Mouse (Mus musculus) liver, postnatal 0 days (tissue): Measurements from ENCODE around the gene Adamts16.

Experiments used
- CTCF ChIP-seq: sonication (generic); IDR thresholded peaks from 2 replicates; pipeline ENCODE4 v1.5.1; 2016; ENCODE audit warnings: antibody characterized with exemption, low read depth
- EP300 ChIP-seq: IDR thresholded peaks from 2 replicates; pipeline ENCODE4 v1.6.1; 2016; ENCODE audit warnings: antibody characterized with exemption, low read depth, mild to moderate bottlenecking

DNA sequence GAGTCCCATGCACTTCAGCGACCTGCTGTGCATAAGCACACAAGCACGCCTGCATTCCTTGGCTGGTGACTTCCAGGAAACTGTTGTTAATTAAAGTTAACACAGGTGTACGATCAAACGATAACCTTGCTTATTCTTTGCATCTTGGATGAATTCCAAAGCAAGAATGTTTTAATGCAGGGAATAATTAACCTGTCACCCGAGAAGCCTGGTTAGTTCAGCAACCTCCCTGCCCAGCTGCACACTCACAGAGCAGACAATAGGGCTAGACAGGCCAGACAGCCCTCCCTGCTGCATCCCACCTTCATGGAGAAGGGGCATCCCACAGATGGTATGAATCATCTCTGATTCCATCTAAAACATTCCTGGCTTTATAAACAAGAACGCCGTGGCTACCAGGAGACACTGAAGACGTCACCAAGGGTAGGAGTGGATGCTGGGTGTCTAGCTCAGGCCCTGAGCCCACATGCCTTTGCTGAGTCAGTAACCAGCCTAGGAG, 47.5 kb downstream of the Adamts16 start:
- TF ChIP-seq EP300 = no peak
- no peak for TF ChIP-seq CTCF
